Mouse (Mus musculus) effector memory CD4-positive, alpha-beta T cell, adult 7 months (primary cell): Measurements from ENCODE around the gene Serpinb1b. TPM values are rescaled to one million over a fixed set of nuclear protein-coding genes. Genes with fewer than 3 reads are reported as not detected.

Experiments used
- polyA plus RNA-seq: library from polyadenylated mRNA; unstranded; fragments of 100-300 nt; shearing (Covaris generic); gene quantifications from one replicate; pipeline ENCODE4 v1.2.1, GENCODE M21; 2017

The Serpinb1b gene
- 0.94 TPM for polyA plus RNA-seq

DNA sequence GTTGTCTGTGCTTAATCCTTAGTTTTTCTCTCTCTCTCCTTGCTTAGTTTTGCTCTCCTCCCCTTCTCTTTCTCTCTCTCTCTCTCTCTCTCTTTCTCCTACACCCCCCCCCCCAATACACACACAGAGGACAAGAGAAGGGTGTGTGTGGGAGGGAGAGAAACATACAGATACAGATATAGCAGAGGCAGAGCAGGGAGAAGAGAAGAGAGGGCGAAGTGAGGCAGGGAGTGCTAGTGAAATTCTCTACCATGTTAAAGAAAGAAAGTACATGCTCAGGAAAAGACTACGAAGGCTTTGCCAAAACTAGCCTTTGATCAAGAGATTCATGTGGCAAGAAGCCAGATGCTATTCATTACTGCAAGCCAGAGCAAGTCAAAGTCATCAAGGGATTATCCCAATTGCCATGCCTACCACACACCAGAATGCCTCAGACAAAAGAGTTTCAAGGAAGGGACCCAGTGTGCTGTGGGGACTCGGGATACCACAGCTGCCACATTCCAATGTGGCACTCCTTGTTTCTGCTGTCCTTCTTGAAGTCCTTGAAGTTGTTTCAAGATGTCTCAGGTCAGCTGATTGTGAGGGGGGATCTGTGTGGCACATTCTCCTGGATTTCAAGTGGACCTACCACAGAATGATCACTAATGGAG is at the start of gene Serpinb1b:
Serpinb1b (plus strand) TSS at position 520 of the 650 bp plus-strand sequence.

Other genes starting within 250 kb of the Serpinb1b start
- 33.2 TPM for gene Serpinb1a, start 227.4 kb upstream of the Serpinb1b start, polyA plus RNA-seq
- not detected for gene Serpinb1c, start 180.4 kb upstream of the Serpinb1b start, polyA plus RNA-seq
- gene Serpinb6b, start 113.4 kb upstream of the Serpinb1b start, polyA plus RNA-seq = 114 TPM
- gene Serpinb9, start 75.3 kb upstream of the Serpinb1b start, polyA plus RNA-seq = 312 TPM
- 0.62 TPM for gene Serpinb9b, start 51.2 kb upstream of the Serpinb1b start, polyA plus RNA-seq
- not detected for gene Serpinb9c, start 81.2 kb downstream of the Serpinb1b start, polyA plus RNA-seq
- not detected for gene Serpinb9d, start 114.4 kb downstream of the Serpinb1b start, polyA plus RNA-seq
- gene Serpinb9e, start 171.0 kb downstream of the Serpinb1b start, polyA plus RNA-seq = not detected
- gene Serpinb9f, start 245.5 kb downstream of the Serpinb1b start, polyA plus RNA-seq = not detected